ENCODE assay signal across 8 mouse cellular contexts in genomic region chr8:12391366-12392250, GRCm38 (mm10). TPM values are rescaled to one million over a fixed set of nuclear protein-coding genes. Genes with fewer than 3 reads are reported as not detected.
DNase-seq lines count a peak whose midpoint lies in the region; ATAC-seq lines count a peak whose summit lies in the region.

No protein-coding gene starts in this region.

- no peak overlapping the region for H3K9ac ChIP-seq in lung, embryonic 16.5 days (ENCODE audit: low read length)
- no peak overlapping the region for H3K9ac ChIP-seq in intestine, embryonic 15.5 days

- H3K9me3 ChIP-seq in lung, embryonic 16.5 days (ENCODE audit: control insufficient read depth, low read length): no peaks in the 10 kb centered on the region
- no peaks in the 10 kb centered on the region for H3K9me3 ChIP-seq in intestine, embryonic 15.5 days

- no peak overlapping the region for H3K27ac ChIP-seq in lung, embryonic 16.5 days (ENCODE audit: low read length)
- H3K27ac ChIP-seq in intestine, embryonic 15.5 days: no peak overlapping the region

- no peak for ATAC-seq in cerebellum, adult (ENCODE audit: insufficient number of reproducible peaks, low FRiP score, low TSS enrichment)
- 0 out of 2 replicates have a peak, but pooled peaks have one; percentile 46 for ATAC-seq in lung, embryonic 16.5 days (ENCODE audit: low read depth)
- ATAC-seq in intestine, embryonic 15.5 days: 0 out of 2 replicates have a peak, but pooled peaks have one; percentile 21

- peaks cover 5% of the 10 kb centered on the region for H3K4me1 ChIP-seq in lung, embryonic 16.5 days (replicated peaks; ENCODE audit: control insufficient read depth, insufficient read depth, low read length)
- H3K4me1 ChIP-seq in intestine, embryonic 15.5 days (replicated peaks): peaks cover 16% of the 10 kb centered on the region

- H3K36me3 ChIP-seq in lung, embryonic 16.5 days (ENCODE audit: control insufficient read depth, insufficient read depth, low read length): no peaks in the 10 kb centered on the region
- H3K36me3 ChIP-seq in intestine, embryonic 15.5 days: no peaks in the 10 kb centered on the region

- 2% methylated on average over 35 of the region's 37 CpGs for WGBS in lung, embryonic 16.5 days
- WGBS in intestine, embryonic 15.5 days: 2% methylated on average over 37 of the region's 37 CpGs

- peak; percentile 12 to 37 for DNase-seq in cerebellum, postnatal 25 days
- DNase-seq in lung, postnatal 4 days: no peak
- DNase-seq in retina, embryonic 14.5 days (ENCODE audit: low spot score): peak; percentile 75
- DNase-seq in frontal cortex, postnatal 25 days (ENCODE audit: low spot score in 2 of 2): no peak
- no peak for DNase-seq in adrenal gland, postnatal 25 days

- no peak overlapping the region for H3K4me3 ChIP-seq in lung, embryonic 16.5 days (ENCODE audit: low read length)
- no peak overlapping the region for H3K4me3 ChIP-seq in intestine, embryonic 15.5 days (replicated peaks)

- no peak overlapping the region for H3K4me2 ChIP-seq in lung, embryonic 16.5 days (ENCODE audit: low read depth, low read length)
- no peak overlapping the region for H3K4me2 ChIP-seq in intestine, embryonic 15.5 days (replicated peaks)

- H3K27me3 ChIP-seq in lung, embryonic 16.5 days (ENCODE audit: control insufficient read depth, insufficient read depth, low read depth, low read length): peaks cover 95% of the 10 kb centered on the region
- peaks cover 95% of the 10 kb centered on the region for H3K27me3 ChIP-seq in intestine, embryonic 15.5 days (replicated peaks)

RNA-seq across cellular contexts. Expression of gene Sox1, which starts 3.5 kb away (rescaled TPM):
- not detected in 2 replicates for polyA plus RNA-seq in lung, embryonic 16.5 days (2015; fragmentation: Nextera tagmentation; extraction: Ambion mirVana)
- polyA plus RNA-seq in intestine, embryonic 15.5 days (2015; fragmentation: Nextera tagmentation; extraction: Ambion mirVana): not detected in 2 replicates
- not detected in 2 replicates for total RNA-seq in adrenal gland, postnatal 25 days (2021)

Comparison
In these comparisons a context has a peak if more than half of its experiments do, and no peak if none do; other contexts are left out.
1. DNase-seq: peak in cerebellum, postnatal 25 days (2 of 2) and retina, embryonic 14.5 days (single experiment); none in lung, postnatal 4 days (0 of 2), frontal cortex, postnatal 25 days (0 of 2) and adrenal gland, postnatal 25 days (single experiment).